Mouse (Mus musculus) kidney, postnatal 4 days (tissue): ENCODE measurements around the gene Tpp2.
"Not testable (repeated sequence)": the region's sequence is repeated elsewhere in the genome, so short reads cannot be mapped to it uniquely, and the experiment has no call there.

ENCODE experiments used
- DNase-seq, 2 experiments: peaks; one replicate each; pipeline ENCODE4 v3.0.0; 2021; ENCODE audit warnings: mixed read lengths in 2 of 2

The Tpp2 gene

GRCm38 (mm10) chr1:43933488-43934415 is at the start of gene Tpp2:
Gene Tpp2, plus strand, starts transcription at chr1:43933647.
- peak; percentile 96 to 98 for DNase-seq

GRCm38 (mm10) chr1:43888358-43888757 is 45.1 kb upstream of the Tpp2 start:
- DNase-seq, result not testable (repeated sequence)

GRCm38 (mm10) chr1:43895742-43896141 is 37.7 kb upstream of the Tpp2 start:
- DNase-seq, result no peak

- no peak for DNase-seq
Observed at GRCm38 (mm10) chr1:43897131-43897530, 36.3 kb upstream of the Tpp2 start.

- DNase-seq, result peak; percentile 11 to 37
Observed at GRCm38 (mm10) chr1:43897987-43898386, 35.5 kb upstream of the Tpp2 start.

GRCm38 (mm10) chr1:43898991-43899714 is 34.3 kb upstream of the Tpp2 start:
- peak; percentile 83 to 87 for DNase-seq

GRCm38 (mm10) chr1:43902417-43902816 is 31.0 kb upstream of the Tpp2 start:
- no peak for DNase-seq

- DNase-seq, result no peak
Observed at GRCm38 (mm10) chr1:43902855-43903254, 30.6 kb upstream of the Tpp2 start.

- no peak for DNase-seq
Observed at GRCm38 (mm10) chr1:43915428-43915827, 18.0 kb upstream of the Tpp2 start.

- DNase-seq, result no peak
Observed at GRCm38 (mm10) chr1:43916854-43917253, 16.6 kb upstream of the Tpp2 start.

GRCm38 (mm10) chr1:43934416-43934810 is 966 bp downstream of the Tpp2 start:
- DNase-seq, result no peak

- DNase-seq, result no peak
Observed at GRCm38 (mm10) chr1:43939310-43939709, 5.9 kb downstream of the Tpp2 start.

- no peak for DNase-seq
Observed at GRCm38 (mm10) chr1:43941476-43942217, 8.2 kb downstream of the Tpp2 start.

GRCm38 (mm10) chr1:43942814-43943213 is 9.4 kb downstream of the Tpp2 start:
- DNase-seq, result no peak

GRCm38 (mm10) chr1:43953679-43954078 is 20.2 kb downstream of the Tpp2 start:
- DNase-seq, result no peak

- no peak for DNase-seq
Observed at GRCm38 (mm10) chr1:43964381-43964780, 30.9 kb downstream of the Tpp2 start.

GRCm38 (mm10) chr1:43966756-43967155 is 33.3 kb downstream of the Tpp2 start:
- no peak for DNase-seq

GRCm38 (mm10) chr1:43969361-43969760 is 35.9 kb downstream of the Tpp2 start:
- no peak for DNase-seq

- DNase-seq, result no peak
Observed at GRCm38 (mm10) chr1:43971089-43971488, 37.6 kb downstream of the Tpp2 start.

- DNase-seq, result no peak
Observed at GRCm38 (mm10) chr1:43996914-43997589, 63.6 kb downstream of the Tpp2 start.

GRCm38 (mm10) chr1:44004513-44004912 is 71.1 kb downstream of the Tpp2 start:
- no peak for DNase-seq

- no peak for DNase-seq
Observed at GRCm38 (mm10) chr1:44015556-44015955, 82.1 kb downstream of the Tpp2 start.

- DNase-seq, result no peak
Observed at GRCm38 (mm10) chr1:44019934-44020333, 86.5 kb downstream of the Tpp2 start, which contains the start of gene Mettl21c. Gene Mettl21c, minus strand, starts transcription at chr1:44020034.
